Mouse (Mus musculus): ENCODE results near the gene Hormad2.

DNA sequence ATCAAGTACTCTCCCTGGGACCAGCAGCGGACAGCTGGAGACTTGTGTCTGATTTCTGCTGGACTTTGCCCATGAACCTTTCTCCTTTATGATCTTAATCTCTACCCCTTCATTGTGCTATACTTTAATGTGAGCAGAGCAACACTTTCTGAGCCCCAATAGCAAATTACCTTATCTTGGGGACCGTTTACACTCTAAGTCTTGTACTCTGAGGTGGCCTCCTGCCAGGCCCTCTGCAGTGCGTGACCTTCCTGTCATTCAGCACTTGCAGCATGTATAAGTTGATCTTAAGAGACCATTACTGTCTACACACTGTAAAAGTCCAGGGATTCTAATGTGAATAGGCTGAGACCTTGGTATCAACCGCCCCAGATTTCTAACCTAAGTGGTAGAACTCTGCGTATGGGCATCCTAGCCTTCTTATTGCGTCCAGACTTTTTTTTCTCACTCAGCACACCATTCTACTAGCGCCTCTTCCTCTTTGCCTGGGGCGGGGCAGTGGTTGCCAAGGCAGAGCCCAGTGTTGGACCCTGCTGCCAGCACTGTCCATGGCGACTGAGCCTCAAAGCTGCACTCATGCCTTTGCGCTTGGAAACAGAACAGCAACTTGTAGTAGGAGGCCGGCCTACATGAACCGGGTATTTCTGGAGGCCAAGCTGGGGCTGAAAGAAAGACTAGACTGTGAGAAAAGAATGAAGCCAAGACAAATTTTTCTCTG is 11.7 kb upstream of the Hormad2 start:
- TF ChIP-seq MAFK (IDR thresholded peaks at IDR 0.05; ENCODE audit: insufficient replicate concordance, low read length) = no peak
- TF ChIP-seq CTCF (conservative IDR thresholded peaks at IDR 0.05 in 1 of 2, IDR thresholded peaks at IDR 0.05 in 1 of 2; ENCODE audit: low read depth in 2 of 2, low read length in 2 of 2) = no peak
- TF ChIP-seq SIN3A (IDR thresholded peaks at IDR 0.05; ENCODE audit: low read length) = no peak

All from CH12.LX (cell line).